Mouse (Mus musculus): ENCODE results near the gene Gm42421. TPM values are rescaled to one million over a fixed set of nuclear protein-coding genes. Genes with fewer than 3 reads are reported as not detected.

Gm42421 gene
- total RNA-seq, 2 experiments from 2014 or later, result not detected

Other genes with a start within 250 kb of the Gm42421 start
- gene Usp42, start 195.9 kb upstream of the Gm42421 start, total RNA-seq (2021), result 10 to 100 TPM; 10.2 to 11.7 TPM
- 10 to 100 TPM; 33.5 to 41.7 TPM for gene Eif2ak1, start 110.4 kb upstream of the Gm42421 start, total RNA-seq (2021)
- gene Ankrd61, start 30.5 kb upstream of the Gm42421 start, total RNA-seq (2021), result not detected
- gene Aimp2, start 18.3 kb upstream of the Gm42421 start, total RNA-seq (2021), result 10 to 100 TPM; 31.4 to 35.2 TPM
- gene Pms2, start 18.2 kb upstream of the Gm42421 start, total RNA-seq (2021), result 1 to 10 TPM; 7.1 to 7.5 TPM
- gene Rsph10b, start 4.9 kb downstream of the Gm42421 start, total RNA-seq (2021), result 1 to 10 TPM in 1 of 2 experiments, under 1 TPM in 1; 0.74 to 6.5 TPM
- gene Ccz1, start 86.7 kb downstream of the Gm42421 start, total RNA-seq (2021), result 10 to 100 TPM; 43.1 to 51.8 TPM
- not detected for gene Ocm, start 98.5 kb downstream of the Gm42421 start, total RNA-seq (2021)
- gene Lmtk2, start 172.3 kb downstream of the Gm42421 start, total RNA-seq (2021), result 10 to 100 TPM; 36.1 to 39.6 TPM